Mouse (Mus musculus) embryonic facial prominence, embryonic 12.5 days (tissue): Measurements from ENCODE around the gene Acot2. TPM values are rescaled to one million over a fixed set of nuclear protein-coding genes. Genes with fewer than 3 reads are reported as not detected.

Experiments used
- ATAC-seq: fragments of 200-750 bp; cut with Nextera tagmentation; 2 replicates; pipeline ENCODE4 v1.8.0; 2017; ENCODE audit not compliant: insufficient number of reproducible peaks, insufficient read depth, low FRiP score, low TSS enrichment
- H3K27ac ChIP-seq: fragments of 300-500 bp; sonication (generic); 2 replicates; pipeline ENCODE4 v1.5.1; 2016; ENCODE audit warnings: mild to moderate bottlenecking
- H3K27me3 ChIP-seq: fragments of 300-500 bp; sonication (generic); 2 replicates; pipeline ENCODE4 v1.6.1; 2016; ENCODE audit warnings: mild to moderate bottlenecking, moderate library complexity
- H3K36me3 ChIP-seq: fragments of 300-500 bp; sonication (generic); 2 replicates; pipeline ENCODE4 v1.6.1; 2016; ENCODE audit warnings: mild to moderate bottlenecking
- H3K4me1 ChIP-seq: fragments of 300-500 bp; sonication (generic); 2 replicates; pipeline ENCODE4 v1.6.1; 2016
- H3K4me2 ChIP-seq: fragments of 300-500 bp; sonication (generic); replicated peaks from 2 replicates; pipeline ENCODE4 v1.6.1; 2016; ENCODE audit warnings: mild to moderate bottlenecking, moderate library complexity
- H3K4me3 ChIP-seq: fragments of 300-500 bp; sonication (generic); 2 replicates; pipeline ENCODE4 v1.5.1; 2016; ENCODE audit warnings: mild to moderate bottlenecking
- H3K9ac ChIP-seq: fragments of 300-500 bp; sonication (generic); 2 replicates; pipeline ENCODE4 v1.6.1; 2016; ENCODE audit warnings: mild to moderate bottlenecking, moderate library complexity
- H3K9me3 ChIP-seq: fragments of 300-500 bp; sonication (generic); 2 replicates; pipeline ENCODE4 v1.6.1; 2016; ENCODE audit warnings: mild to moderate bottlenecking, moderate library complexity
- WGBS: fragments of 180-500 bp; shearing (Covaris S2); methylation state at CpG from one replicate; pipeline ENCODE4 v1.1.7; 2016; 5-methylcytosine and 5-hydroxymethylcytosine counted together
- polyA plus RNA-seq: library from polyadenylated mRNA; unstranded; fragments of >200 nt; fragmentation: Nextera tagmentation; extraction: Ambion mirVana; gene quantifications from 2 replicates; pipeline ENCODE4 v1.2.1, GENCODE M21; 2016

Acot2 gene
- polyA plus RNA-seq, 1 experiment from 2014 or later = 20.8 TPM

GRCm38 (mm10) chr12:83951711-83952575, 35.7 kb upstream of the Acot2 start:
- Histone ChIP-seq H3K36me3 (peaks cover 12% of the 10 kb centered on the region), H3K9me3 (no peaks in the 10 kb centered on the region), H3K4me3 (peak overlapping the region; percentile 83), H3K4me1 (peaks cover 18% of the 10 kb centered on the region), H3K4me2 (peak overlapping the region; percentile 90), H3K27me3 (no peaks in the 10 kb centered on the region), H3K27ac (no peak overlapping the region), H3K9ac (peak overlapping the region; percentile 74)
- WGBS = 62% methylated on average over 32 of the region's 32 CpGs
- ATAC-seq = no peak

GRCm38 (mm10) chr12:83958278-83958677, 29.4 kb upstream of the Acot2 start:
- 90% methylated on average over 9 of the region's 9 CpGs for WGBS
- ATAC-seq = no peak
- H3K4me2 ChIP-seq = no peak overlapping the region
- no peak overlapping the region for H3K27ac ChIP-seq
- H3K27me3 ChIP-seq = no peaks in the 10 kb centered on the region
- H3K9me3 ChIP-seq = no peaks in the 10 kb centered on the region
- no peak overlapping the region for H3K4me3 ChIP-seq
- no peak overlapping the region for H3K9ac ChIP-seq
- peaks cover 12% of the 10 kb centered on the region for H3K36me3 ChIP-seq
- peaks cover 3% of the 10 kb centered on the region; the same call in 1 of the 2 replicates for H3K4me1 ChIP-seq

- H3K4me1 ChIP-seq = no peaks in the 10 kb centered on the region
- H3K9ac ChIP-seq = no peak overlapping the region
- ATAC-seq = no peak
- no peak overlapping the region for H3K27ac ChIP-seq
- no peaks in the 10 kb centered on the region for H3K27me3 ChIP-seq
- no peaks in the 10 kb centered on the region for H3K36me3 ChIP-seq
- H3K4me2 ChIP-seq = no peak overlapping the region
- H3K4me3 ChIP-seq = no peak overlapping the region
- WGBS = 85% methylated on average over 6 of the region's 7 CpGs
- H3K9me3 ChIP-seq = no peaks in the 10 kb centered on the region
Measured at GRCm38 (mm10) chr12:83965235-83965634, 22.4 kb upstream of the Acot2 start.

DNA sequence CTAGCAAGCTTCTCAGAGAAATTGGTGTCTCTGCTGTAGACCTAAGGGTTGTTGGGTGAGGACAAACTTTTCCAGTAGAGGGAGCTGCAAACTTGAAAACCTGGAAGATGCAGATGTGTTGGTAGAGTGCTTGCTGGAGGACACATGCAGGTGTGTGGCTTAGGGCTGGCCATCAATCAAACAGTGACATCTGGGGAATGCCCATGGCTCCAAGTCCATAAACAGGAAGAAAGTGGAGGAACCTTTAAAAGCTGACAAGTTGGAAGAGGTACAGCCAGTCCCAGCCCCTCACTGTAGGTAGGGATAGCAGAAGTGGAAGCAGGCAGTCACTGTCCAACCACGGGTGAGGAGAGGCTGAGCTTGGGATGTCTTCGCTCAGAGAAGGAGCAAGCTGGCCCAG, 15.5 kb upstream of the Acot2 start:
- WGBS = 77% methylated on average over 2 of the region's 2 CpGs

DNA sequence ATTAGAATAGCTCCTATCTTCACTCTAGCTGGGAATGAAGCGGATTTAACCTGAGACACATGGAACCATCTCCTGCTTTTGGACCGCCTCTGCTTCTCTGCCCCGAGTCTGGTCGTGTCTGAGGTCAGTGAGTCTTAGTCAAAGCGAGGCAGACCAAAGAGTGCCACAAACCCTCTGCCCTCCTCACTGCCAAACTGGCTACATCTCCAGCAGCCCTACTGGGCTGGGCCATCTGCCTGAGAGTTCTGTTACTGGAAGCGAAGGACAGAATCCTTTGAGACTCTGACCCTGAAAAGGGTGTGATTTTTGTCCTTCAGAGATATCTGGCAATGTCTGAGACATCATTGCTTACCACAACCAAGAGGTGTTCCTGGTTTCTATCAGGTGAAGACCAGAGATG, 8.8 kb upstream of the Acot2 start:
- 82% methylated on average over 6 of the region's 6 CpGs for WGBS
- no peak overlapping the region for H3K4me3 ChIP-seq
- ATAC-seq = no peak
- H3K36me3 ChIP-seq = no peaks in the 10 kb centered on the region
- H3K9ac ChIP-seq = no peak overlapping the region
- no peaks in the 10 kb centered on the region for H3K4me1 ChIP-seq
- H3K27ac ChIP-seq = no peak overlapping the region
- no peaks in the 10 kb centered on the region for H3K9me3 ChIP-seq
- H3K4me2 ChIP-seq = no peak overlapping the region
- no peaks in the 10 kb centered on the region for H3K27me3 ChIP-seq

More for the DNA sequence above, 15.5 kb upstream of the Acot2 start:
- Histone ChIP-seq H3K4me1 (no peaks in the 10 kb centered on the region), H3K27ac (no peak overlapping the region), H3K27me3 (no peaks in the 10 kb centered on the region), H3K36me3 (no peaks in the 10 kb centered on the region), H3K4me2 (no peak overlapping the region), H3K4me3 (no peak overlapping the region), H3K9ac (no peak overlapping the region), H3K9me3 (no peaks in the 10 kb centered on the region)
- ATAC-seq = no peak

GRCm38 (mm10) chr12:83981615-83982014, 6.0 kb upstream of the Acot2 start:
- 87% methylated on average over 4 of the region's 4 CpGs for WGBS
- no peak overlapping the region for H3K27ac ChIP-seq
- no peaks in the 10 kb centered on the region for H3K36me3 ChIP-seq
- no peak overlapping the region for H3K9ac ChIP-seq
- H3K9me3 ChIP-seq = no peaks in the 10 kb centered on the region
- no peaks in the 10 kb centered on the region for H3K27me3 ChIP-seq
- H3K4me2 ChIP-seq = no peak overlapping the region
- no peak for ATAC-seq
- H3K4me3 ChIP-seq = no peak overlapping the region
- no peaks in the 10 kb centered on the region for H3K4me1 ChIP-seq

DNA sequence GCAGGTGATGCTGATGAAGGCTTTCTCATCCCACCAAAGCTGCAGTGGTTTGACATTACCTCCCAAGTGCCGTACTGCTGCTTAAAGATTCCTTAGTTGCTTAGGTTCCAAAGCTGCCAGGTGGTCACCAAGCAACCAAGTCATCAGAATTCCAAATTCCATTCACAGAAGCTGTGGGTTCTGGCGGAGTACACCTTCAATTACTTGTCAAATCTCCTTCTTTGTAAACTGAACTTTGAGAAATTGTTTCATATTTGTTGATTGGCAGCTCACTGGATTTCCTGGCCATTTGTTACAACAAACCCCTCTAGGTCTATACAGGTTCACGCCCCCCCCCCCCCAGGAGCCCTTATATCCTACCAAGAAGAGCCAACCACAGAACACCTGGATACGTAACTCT, 2.9 kb upstream of the Acot2 start, which contains the start of gene Heatr4:
TSS of gene Heatr4 (minus strand) at position 101 of the 400 bp plus-strand sequence.
- no peak within 1 kb of the TSS for H3K27ac ChIP-seq
- no peaks in the 10 kb centered on the region for H3K9me3 ChIP-seq
- H3K27me3 ChIP-seq = no peaks in the 10 kb centered on the region
- ATAC-seq = no peak
- H3K4me3 ChIP-seq = no peak within 1 kb of the TSS
- WGBS = 69% methylated on average over 4 of the region's 4 CpGs
- H3K36me3 ChIP-seq = no peaks in the 10 kb centered on the region
- no peak within 1 kb of the TSS for H3K9ac ChIP-seq
- H3K4me1 ChIP-seq = 0 out of 2 replicates have a peak, but pooled peaks cover 3% of the 10 kb centered on the region
- H3K4me2 ChIP-seq = no peak within 1 kb of the TSS

DNA sequence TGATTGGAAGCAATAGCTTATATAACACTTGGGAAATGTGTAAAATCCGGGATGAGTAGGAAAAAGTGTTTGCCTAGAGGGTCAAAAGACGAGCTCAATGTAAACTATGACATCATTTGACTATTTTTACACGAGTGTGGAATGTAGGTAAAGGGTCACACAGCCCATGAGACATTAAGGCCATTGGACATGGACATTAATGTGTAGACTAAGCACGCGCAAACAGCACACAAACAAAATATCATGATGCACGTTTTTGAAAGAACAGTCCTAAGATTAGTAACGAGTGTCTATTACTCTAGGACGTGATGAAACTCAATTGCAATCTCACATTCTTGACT, 449 bp upstream of the Acot2 start:
- no peak overlapping the region; the same call in 1 of the 2 replicates for H3K9ac ChIP-seq
- no peaks in the 10 kb centered on the region for H3K36me3 ChIP-seq
- H3K27me3 ChIP-seq = no peaks in the 10 kb centered on the region
- H3K27ac ChIP-seq = peak overlapping the region; percentile 92; the same call in 1 of the 2 replicates
- WGBS = 27% methylated on average over 8 of the region's 8 CpGs
- H3K9me3 ChIP-seq = no peaks in the 10 kb centered on the region
- ATAC-seq = no peak
- peak overlapping the region; percentile 62 for H3K4me3 ChIP-seq
- H3K4me1 ChIP-seq = 0 out of 2 replicates have a peak, but pooled peaks cover 3% of the 10 kb centered on the region
- peak overlapping the region; percentile 54 for H3K4me2 ChIP-seq

DNA sequence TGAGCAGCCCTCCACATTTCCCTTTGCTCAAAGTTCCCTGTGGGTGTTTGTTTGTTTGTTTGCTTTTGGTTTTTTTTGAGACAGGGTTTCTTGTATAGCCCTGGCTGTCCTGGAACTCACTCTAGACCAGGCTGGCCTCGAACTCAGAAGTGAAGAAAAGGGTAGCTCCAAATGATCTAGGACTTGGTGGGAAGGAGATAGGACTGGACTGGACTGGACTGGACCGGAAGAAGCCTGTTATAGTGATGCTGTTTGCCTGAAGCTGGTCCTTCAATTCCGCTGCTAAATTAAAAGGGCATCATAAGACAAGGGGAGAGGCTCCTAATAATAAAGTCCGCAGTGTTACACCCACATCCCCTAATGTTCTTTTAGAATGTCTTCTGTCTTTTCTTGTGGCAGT, 822 bp downstream of the Acot2 start:
- ATAC-seq = no peak
- 77% methylated on average over 4 of the region's 4 CpGs for WGBS

DNA sequence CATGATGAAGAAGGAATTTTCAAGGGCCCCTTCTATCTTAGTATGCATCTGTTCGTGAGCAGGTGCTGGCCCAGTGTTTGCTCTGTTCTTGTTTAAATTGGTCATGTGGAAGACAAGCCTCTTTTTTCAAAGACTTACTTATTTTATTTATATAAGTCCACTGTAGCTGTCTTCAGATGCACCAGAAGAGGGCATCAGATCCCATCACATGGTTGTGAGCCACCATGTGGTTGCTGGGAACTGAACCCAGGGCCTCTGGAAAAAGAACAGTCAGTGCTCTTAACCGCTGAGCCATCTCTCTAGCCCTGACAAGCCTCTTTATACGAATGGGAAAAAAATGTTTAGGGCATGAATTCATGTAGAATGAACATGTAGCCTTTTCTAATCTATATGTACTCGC, 1.7 kb downstream of the Acot2 start:
- Histone ChIP-seq H3K9me3 (no peaks in the 10 kb centered on the region), H3K4me1 (0 out of 2 replicates have a peak, but pooled peaks cover 3% of the 10 kb centered on the region), H3K27ac (no peak overlapping the region), H3K4me3 (no peak overlapping the region), H3K36me3 (no peaks in the 10 kb centered on the region), H3K27me3 (no peaks in the 10 kb centered on the region), H3K9ac (no peak overlapping the region), H3K4me2 (no peak overlapping the region)
- ATAC-seq = no peak
- WGBS = 98% methylated on average over 4 of the region's 4 CpGs

More for the DNA sequence above, 822 bp downstream of the Acot2 start:
- H3K9me3 ChIP-seq = no peaks in the 10 kb centered on the region
- H3K9ac ChIP-seq = peak overlapping the region; percentile 68
- H3K27ac ChIP-seq = peak overlapping the region; percentile 92
- 0 out of 2 replicates have a peak, but pooled peaks cover 3% of the 10 kb centered on the region for H3K4me1 ChIP-seq
- H3K4me3 ChIP-seq = peak overlapping the region; percentile 62
- no peaks in the 10 kb centered on the region for H3K36me3 ChIP-seq
- H3K4me2 ChIP-seq = peak overlapping the region; percentile 54
- H3K27me3 ChIP-seq = no peaks in the 10 kb centered on the region

- no peak for ATAC-seq
- H3K9me3 ChIP-seq = no peaks in the 10 kb centered on the region; the same call in 1 of the 2 replicates
- WGBS = 60% methylated on average over 2 of the region's 2 CpGs
- no peak overlapping the region for H3K9ac ChIP-seq
- H3K4me2 ChIP-seq = no peak overlapping the region
- H3K27ac ChIP-seq = no peak overlapping the region
- H3K27me3 ChIP-seq = no peaks in the 10 kb centered on the region
- no peak overlapping the region for H3K4me3 ChIP-seq
- no peaks in the 10 kb centered on the region for H3K36me3 ChIP-seq
- no peaks in the 10 kb centered on the region for H3K4me1 ChIP-seq
Measured at GRCm38 (mm10) chr12:83997221-83997620, 9.6 kb downstream of the Acot2 start.
